Mouse (Mus musculus) kidney, adult 9 months (tissue): ENCODE data around the gene Chit1.
A peak's percentile ranks its signal among the peaks of the same experiment; 100 is the strongest.

Experiments
- DNase-seq: peaks from one replicate; pipeline ENCODE4 v3.0.0; 2022

Gene Chit1

DNA sequence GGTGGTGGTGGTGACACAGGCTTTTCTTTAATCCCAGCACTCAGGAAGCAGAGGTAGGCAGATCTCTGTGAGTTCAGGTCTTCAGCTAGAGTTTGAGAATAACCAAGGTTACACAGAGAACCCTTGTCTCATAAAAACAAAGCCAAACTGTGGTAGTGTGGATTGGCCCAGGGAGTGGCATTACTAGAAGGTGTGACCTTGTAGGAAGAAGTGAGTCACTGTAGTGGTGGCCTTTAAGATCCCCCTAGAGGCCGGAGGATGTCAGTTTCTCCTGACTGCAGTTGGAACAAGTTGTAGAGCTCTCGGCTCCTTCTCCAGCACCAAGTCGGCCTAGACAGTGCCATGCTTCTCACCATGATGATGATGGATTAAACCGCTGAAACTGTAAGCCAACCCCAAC is at the start of gene Chit1:
Gene Chit1, plus strand, starts transcription at position 264 of the 400 bp plus-strand sequence.
- no peak for DNase-seq

DNA sequence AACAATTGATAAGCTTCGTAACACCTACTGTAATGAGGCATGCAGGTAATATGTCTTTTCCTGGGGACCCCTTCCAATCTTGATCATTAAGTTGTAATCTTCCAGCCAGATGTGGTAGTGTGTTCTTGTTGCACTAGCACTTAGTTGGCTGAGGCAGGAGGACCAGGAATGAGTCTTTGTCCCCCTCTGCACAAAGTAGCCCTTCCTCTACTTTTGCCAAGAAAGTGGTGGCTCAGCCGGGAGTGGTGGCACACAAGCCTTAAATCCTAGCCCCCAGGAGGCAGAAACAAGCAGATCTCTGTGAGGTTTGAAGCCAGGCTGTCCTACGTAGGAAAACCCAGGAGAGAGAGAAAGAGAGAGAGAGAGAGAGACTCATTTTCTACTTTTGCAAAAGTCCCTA is 49.1 kb upstream of the Chit1 start:
- no peak for DNase-seq

DNA sequence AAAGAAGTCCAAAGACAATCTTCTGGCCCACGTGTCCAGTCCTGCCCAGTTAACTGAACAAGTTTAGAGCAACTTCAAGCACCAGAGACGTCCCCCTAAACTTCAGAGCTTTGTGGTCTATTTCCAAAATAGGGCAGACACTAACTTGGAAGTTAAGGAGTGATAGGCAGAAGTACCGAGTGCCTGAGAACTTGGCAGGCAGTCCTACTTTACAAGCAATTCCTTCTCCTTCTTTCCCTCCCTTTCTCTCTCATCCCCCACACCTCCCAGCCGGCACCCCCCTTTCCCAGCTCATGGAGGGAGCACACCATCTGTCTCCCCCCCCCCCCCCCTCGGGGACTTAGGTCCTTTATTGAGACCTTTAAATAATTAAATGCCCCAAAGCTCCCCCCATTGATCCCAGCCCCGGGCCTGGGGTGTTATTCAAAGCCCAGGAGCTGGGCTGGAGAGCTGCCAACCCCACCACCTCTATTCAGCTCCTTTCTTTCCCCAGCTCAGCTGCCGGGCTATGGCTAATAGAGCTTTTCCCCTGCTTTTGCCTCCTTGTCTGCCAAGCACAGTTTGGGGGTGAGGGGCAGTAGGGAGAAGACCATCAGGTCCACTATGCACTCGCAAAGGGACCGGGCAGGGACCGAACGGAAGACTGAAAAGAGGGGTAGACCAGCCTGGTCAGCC is 48.5 kb upstream of the Chit1 start:
- no peak for DNase-seq

DNA sequence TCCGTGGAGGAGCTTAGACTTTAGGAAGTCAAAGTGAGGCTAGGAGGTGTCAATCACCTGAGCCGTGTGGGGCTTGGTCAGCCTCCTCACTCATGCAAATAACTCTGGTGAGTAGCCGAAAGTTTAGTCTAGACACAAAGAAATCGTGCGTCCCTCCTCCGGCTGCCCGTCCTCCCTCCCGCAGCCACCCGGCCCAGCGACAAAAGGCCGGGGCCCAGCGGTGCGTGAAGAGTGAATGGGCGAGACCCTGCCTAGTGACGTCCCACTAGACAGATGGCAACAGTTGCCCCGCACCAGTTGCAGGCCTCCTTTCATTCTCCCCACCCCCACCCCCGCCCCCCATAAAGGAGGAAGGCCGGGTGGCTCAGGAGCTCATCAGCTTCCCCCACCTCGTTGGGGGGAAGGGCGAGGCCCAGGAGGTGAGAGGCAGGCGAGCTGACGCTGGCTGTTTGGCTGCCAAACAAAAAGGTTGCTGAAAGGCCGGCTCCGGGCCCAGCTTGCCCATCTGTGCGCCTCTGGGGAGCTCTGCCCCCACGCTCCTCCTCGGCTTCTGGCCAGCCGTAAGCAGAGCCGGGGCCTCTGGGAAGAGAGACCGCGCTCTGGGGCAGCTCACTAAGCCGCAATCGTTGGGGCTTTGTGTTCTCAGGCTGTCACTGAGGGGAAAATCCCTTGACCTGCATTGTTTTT is 47.8 kb upstream of the Chit1 start:
- peak; percentile 62 for DNase-seq

DNA sequence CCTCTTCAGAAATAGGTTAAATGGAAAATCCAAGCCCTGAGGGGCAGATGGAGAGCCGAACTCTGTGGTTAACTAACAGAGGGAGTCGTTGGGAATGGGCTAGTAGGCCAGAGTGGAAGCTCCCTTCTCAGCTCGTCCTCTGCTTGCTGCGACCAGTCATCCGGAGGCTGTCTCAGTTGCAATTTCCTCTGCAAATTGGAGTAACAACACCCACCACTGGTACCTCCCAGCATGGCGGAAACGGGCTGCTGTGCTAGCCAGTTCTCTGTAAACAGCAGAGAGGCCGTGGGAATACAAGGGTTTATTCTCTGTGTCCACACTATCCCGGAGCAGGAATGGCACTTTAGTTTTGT is 47.3 kb upstream of the Chit1 start:
- peak; percentile 50 for DNase-seq

DNA sequence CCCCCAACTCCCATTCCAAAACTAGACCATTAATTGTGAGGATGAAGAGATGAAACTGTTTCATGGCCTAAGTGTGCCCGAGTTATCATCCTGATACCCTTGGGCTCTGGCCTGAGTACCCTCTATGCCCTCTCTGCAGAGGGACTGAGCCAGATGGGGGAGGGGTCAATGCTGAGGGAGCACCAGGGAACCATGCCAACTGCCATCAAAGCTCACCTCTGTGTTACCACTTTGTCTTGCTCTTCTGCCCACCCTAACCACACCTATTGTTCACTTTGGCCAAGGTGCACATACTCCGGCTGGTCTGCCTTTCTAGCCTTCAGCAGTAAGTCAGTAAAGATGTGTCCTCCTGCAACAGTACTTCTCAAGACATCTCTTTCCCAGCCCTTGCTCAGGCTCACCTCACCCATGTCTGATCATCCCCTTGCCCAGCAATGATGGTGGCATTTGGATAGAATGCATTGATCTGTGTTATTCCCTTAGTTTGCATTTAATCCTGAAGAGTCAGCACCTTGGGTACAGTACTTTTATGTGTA is 46.7 kb upstream of the Chit1 start:
- DNase-seq = no peak

DNA sequence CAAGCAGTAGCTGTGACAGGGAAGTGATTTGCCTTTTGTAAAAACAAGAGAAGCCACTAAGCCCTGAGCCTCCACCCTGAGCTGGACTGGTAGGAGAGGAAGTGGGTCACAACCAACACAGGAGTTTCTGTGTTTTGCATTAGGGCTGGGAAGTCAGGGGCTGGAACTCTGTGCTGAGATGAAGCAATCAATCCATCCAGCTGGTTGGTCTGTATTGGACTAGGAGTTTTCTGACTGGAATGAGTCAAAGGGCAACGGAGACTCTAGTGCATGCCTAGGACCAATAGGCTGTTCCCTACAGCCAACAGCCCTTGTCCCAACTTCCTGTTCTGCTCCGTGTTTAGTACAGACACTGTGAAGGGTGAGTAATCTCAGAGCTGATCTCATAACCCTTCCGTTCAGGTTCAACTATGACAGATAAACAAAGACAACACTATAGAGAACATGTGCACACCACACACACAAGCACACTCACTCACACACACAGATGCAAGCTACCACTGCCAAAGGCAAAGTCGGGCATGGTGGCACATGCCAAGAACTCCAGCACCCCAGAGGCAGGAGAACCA is 45.7 kb upstream of the Chit1 start:
- no peak for DNase-seq

DNA sequence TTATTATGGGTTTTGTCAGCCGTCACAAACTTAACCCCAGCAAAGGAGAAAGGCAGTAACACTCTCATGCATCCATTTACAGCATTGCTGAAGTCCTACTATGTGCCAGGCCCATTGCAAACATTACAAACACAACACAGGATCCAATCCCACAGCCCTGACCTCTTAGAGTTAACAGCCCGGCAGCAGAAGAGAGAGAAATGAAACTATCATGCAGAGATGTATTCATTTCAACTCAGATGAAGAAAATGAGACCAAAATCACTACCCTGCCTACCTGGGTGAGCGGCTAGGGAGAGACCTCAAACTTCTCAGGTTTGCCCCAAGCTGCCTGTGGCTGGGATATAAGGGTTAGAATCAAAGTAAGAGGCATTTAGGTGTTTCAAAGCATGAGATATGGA is 44.5 kb upstream of the Chit1 start:
- DNase-seq = no peak

DNA sequence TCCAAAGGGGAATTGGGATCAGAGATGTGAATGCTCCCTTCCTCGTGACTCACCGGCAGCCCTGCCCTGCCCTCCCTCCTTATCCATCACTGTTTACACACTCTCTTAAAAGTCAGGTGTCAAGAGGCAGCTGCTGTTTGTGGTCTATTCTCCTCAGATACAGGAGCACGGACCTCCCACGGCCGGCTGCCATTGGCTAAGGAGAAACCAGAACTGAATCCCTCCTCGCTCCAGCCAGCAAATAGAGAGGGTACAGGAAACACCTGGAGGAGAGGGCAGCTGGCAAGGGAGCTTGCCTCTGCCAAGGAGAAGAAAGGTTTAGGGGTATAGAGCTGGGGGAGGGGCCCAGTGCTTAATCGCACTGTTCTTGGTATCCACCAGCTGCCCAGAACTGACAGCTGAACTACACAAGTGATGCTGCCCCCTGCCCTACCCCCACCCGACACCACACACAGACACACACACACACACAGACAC is 43.9 kb upstream of the Chit1 start:
- DNase-seq = peak; percentile 64

DNA sequence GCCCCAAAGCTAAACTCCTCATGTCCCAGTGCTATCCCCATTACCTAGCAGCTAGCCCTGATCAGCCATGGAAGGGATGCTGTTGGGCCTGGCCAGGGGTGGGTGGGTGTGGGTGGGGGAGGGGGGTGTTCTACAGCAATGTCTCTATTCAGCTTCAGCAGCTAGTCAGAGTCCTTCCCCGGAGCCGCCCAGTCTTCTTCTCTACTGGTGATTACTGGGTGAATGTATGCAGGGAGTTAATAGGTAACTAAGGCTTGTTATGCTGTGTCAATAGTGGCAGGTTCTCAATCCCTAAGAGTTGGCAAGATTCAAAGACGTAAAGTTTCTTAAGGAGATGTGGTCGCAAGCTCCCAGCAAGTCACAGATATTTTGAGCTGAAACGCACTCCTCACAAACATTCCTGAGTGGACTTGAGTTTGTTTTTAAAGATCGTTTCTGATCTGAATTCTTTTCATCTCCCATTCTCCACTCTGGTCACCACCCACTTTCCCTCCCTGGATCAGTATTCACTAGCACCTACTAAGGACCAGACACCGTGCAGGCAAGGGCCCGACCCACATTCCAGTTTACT is 40.9 kb upstream of the Chit1 start:
- DNase-seq = no peak

DNA sequence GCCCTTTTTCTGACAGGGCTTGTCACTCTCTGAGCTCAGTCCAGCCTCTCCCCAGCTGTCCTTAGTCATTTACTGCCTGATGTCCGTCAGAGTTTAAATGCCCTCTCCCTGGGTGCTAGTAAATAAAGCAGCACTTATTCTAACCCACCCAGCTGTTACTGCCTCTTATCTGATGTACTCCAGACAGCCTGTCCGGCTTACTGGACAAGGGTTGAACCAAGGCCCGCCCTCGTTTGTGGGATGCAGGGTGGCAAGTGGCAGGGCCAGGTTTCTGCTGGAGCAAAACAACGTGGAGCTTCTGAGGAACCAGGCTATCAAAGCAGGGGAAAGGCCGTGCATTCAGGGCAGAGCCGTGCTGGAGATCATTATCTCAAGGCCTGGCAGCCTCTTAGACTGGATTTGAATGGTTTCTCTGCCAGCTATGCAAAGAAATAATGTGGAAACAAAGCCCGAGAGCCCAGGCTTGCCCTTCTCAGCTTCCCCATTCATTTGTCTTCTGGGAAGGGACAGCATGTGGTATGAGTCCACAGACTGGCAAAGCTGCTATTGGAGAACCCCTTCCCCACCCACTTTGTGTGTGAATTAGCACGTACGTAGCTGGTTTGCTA is 39.5 kb upstream of the Chit1 start:
- DNase-seq = peak; percentile 54

DNA sequence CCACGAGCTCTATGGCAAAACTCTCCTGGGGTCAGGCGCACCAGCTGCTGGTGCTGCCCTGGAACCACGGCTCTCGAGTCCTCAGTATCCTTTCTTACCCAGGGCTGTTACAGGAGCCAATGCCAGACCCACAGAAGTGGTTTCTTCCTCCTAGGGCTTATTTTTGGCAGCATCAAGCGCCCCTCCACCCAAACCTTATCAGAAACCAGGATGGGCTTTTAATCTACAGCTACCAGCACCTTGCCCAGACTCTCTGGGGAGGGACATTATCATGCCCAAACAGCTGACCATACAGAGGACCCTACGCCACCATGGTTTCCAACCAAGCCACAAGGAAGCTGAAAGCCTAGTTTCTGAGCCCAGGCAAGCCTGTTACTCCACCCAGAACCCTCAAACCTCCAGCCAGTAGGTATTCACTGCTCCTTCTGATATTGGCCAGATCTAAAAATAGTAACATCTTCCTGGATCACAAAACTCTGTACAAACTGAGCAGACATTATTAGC is 37.9 kb upstream of the Chit1 start:
- DNase-seq = no peak

DNA sequence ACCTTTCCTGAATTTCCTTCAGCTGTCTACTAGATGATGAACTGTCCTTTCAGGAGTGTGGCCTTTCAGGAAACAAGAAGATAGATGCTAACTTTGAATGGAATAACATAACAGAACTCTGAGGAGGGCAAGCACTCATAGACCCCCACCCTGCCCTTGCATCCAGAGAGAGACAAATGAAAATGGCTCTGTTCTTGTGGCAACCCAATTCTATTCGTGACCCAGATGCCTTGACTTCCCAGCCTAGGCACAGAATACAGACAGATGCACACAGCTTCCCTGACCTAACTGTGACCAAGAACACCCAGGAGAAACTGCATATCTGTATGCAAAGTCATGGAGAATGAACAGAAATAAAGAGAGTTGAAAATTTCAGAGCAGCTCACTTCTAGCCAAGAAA is 37.4 kb upstream of the Chit1 start:
- DNase-seq = no peak

DNA sequence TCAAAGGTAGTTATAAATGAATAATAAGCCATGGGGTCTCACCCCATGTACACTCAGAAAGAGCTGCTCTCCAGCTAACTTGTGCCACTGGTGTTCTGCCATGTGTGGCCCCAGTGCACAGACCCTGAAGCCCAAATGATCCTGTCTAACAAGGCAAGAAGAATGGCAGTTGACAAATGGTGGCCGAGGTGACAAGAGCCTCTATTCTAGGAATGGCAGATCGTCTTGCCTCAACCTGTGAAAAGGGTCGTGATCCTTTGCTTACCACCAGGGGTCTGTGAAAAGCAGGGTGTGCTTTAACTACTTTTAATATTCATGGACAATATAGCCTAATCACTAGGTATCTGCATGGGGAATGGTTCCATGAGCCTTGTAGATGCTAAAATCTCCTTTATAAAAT is 36.9 kb upstream of the Chit1 start:
- DNase-seq = no peak

DNA sequence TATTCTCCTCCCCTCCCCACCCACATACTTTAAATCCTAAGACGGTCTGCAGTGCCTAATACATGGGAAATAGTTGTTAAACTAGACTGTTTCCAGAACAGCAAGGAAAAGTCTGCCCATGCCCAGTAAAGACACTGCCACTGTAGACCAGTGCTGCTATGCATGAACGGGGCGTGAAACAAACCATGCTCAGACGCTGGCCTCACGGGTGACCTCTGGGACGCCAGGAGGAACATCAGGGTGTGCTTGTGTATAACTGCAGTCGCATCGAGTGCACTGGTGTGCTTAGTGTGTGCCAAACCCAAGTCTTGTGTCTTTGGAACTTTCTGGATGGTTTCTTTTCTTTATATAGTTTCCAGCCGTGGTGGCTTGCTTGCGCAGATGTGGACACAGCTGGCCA is 36.4 kb upstream of the Chit1 start:
- no peak for DNase-seq

DNA sequence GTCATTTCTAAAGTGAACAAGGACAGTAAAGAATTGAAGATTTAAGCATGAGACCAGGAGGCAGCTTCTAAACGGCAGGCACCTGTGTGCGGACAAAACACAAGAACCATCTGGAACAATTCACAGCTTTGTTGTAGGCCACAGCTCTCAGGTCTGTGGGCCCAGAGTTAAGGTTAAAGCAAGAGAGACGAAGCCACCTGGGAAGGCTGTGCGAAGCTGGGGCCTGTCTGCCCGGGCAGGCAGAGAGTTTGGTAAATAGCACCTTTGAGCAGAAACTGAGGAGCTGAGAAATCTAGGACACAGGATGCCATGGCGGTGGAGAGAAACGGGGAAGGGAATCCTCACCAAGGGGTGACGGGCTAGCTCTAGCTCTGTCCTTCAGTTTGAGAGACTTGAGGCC is 35.5 kb upstream of the Chit1 start:
- no peak for DNase-seq

DNA sequence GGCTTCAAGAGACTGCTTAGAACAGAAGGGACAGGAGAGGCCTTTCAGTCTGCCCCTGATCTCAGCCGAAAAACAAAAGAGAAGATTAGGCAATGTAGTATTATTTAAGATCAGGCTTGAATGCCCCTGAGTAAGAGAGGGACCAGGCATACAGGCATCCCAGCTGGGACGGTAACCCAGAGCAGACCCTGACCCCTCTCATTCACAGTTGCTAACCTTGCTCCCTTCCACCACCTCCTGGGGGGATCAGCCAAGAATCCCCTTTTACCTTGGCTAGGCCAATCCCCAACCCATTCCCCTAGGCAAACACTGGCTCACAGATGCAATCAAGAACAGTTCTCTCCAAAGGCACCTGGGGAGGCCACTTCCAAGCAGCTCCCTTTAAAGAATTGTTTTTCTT is 34.3 kb upstream of the Chit1 start:
- no peak for DNase-seq

DNA sequence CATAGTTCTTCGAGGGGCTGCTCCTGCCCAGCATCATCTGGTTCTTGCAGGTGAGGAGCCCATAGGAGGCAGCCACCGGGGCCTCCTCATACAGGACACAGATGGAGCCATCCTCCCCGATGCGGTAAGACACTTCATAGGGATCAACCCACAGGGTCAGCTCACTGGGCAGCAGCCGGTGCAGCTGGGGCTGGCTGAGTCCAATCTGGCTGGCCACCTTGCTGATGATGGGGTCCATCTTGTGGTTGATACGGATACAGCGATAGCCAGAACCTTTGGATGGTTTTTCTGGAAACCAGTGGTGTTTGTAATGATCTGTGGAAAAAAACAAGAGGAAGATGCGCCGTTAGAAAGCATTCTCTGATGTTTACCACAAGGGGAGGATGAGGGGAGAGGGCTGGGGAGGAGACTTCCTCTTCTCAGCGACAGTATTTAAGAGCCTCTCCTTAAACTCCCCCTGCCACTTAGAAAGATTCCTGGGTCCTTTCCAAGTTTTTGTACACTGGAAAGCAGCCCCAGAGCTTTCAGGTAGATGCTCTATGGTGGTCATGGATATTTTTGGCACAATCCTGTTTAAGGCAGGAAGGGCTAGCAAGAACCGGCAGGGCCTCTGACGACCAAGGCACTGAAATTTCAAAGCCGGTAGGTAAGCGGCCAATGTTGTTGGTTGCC is 33.5 kb upstream of the Chit1 start:
- DNase-seq = peak; percentile 57

DNA sequence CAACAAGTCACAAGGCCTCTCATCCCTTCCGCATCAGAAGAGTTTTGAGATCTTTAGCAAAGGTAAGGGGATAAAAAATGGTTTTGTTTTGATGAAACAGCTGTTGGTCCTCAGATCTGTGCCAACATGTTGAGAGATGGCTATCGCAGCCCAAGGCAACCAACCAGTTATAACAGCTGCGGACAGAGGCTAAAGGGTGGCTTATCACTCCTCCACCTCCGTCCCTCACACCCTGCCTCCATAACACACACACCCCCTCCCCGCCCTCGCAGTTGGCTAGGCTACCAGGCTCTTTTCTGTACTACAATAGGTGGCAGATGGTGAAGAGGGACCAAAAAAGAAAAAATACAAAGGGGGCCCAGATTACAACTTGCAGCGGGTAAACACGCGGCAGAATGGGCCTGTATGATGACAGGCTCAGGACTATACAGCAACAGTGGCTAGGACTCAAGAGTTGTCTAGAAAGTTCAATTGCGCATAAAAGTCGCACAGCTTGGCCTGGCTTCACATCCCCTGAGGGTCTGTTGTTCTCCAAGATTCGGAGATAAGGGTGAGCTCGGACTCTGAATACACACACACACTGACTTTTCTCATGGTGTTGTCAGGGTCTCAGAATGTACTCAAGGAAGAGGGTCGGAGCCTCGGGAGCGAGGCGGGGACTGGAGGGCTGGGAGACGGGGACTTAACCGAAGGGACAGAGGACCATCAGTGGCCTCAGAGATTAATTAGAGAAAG is 32.8 kb upstream of the Chit1 start:
- DNase-seq = peak; percentile 51

DNA sequence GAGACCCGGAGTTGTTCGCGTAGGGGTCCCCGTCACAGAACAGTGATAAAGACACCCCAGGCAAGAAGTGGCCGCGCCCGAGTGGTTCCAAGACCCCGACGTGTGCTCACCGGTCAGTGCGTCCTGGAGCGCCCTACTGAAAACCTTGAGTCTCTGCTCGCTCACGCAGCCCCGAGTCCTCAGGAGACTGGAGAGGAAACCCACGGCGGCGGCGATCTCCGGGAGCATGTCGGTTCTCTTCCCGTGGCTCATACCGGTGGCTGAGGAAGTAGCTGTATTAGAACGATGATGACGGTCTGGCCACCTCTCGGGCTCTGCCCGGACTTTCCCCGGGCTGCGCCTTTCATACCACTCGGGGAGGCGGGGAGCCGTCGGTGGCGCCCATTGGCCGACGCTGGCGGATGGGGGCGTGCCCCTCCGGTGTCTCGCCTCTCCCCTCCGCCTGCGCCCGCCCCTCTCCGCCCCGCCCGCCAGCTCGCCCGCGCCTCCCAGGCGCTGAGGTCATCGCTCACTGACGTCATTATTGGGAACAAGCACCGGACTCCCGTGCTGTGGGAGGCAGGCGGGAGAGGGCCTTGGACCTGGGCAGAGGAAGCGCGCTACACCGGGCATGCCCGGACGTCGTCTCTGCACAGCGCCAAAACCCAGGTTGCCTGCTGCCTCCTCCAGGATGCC is 32.1 kb upstream of the Chit1 start, which contains the start of gene Btg2:
Gene Btg2, minus strand, starts transcription at position 319 of the 675 bp plus-strand sequence.
- peak; percentile 98 for DNase-seq
